10 mouse cellular contexts compared by ENCODE assay signal in genomic region chr2:158094846-158095245, GRCm38 (mm10). TPM values are rescaled to one million over a fixed set of nuclear protein-coding genes. Genes with fewer than 3 reads are reported as not detected.
DNase-seq lines count a peak whose midpoint lies in the region; ATAC-seq lines count a peak whose summit lies in the region.
"Had no signal": no experiment of that assay in that cellular context is flagged by ENCODE, and none has a peak within 500 bp of the region (broad histone marks: within the 10 kb centered on the region; RNA-seq: fewer than 3 reads in every experiment).

No protein-coding gene starts in this region.

- DNase-seq in heart, adult 8-10 months (ENCODE audit: low spot score), result no peak
- DNase-seq in NIH3T3 (ENCODE audit: low read depth), result peak; percentile 51
- peak; percentile 54 for DNase-seq in cerebellum, adult 8-10 months
- peak; percentile 49 for DNase-seq in lung, postnatal 10 days
- no peak for DNase-seq in adrenal gland, postnatal 36 days
- DNase-seq in layer of hippocampus, adult 9-10 months (ENCODE audit: low spot score), result no peak
- DNase-seq: thymus, postnatal 14 days had no signal

- no peak overlapping the region for H3K4me2 ChIP-seq in heart, embryonic 15.5 days
- H3K4me2 ChIP-seq: forebrain, embryonic 15.5 days; liver, embryonic 12.5 days had no signal

- ATAC-seq in heart, embryonic 15.5 days (replicated peaks; ENCODE audit: insufficient number of reproducible peaks, insufficient read depth, low FRiP score, low read depth), result 0 out of 2 replicates have a peak, but pooled peaks have one; percentile 15
- ATAC-seq: forebrain, embryonic 15.5 days; liver, embryonic 12.5 days had no signal

- no peak overlapping the region for H3K4me3 ChIP-seq in heart, embryonic 15.5 days
- H3K4me3 ChIP-seq: forebrain, embryonic 15.5 days; liver, embryonic 12.5 days had no signal

- no peak overlapping the region for H3K27ac ChIP-seq in heart, embryonic 15.5 days
- H3K27ac ChIP-seq: forebrain, embryonic 15.5 days; liver, embryonic 12.5 days had no signal

- peaks cover 29% of the 10 kb centered on the region for H3K4me1 ChIP-seq in heart, embryonic 15.5 days (replicated peaks)
- H3K4me1 ChIP-seq: forebrain, embryonic 15.5 days had no signal

- no peaks in the 10 kb centered on the region for H3K36me3 ChIP-seq in heart, embryonic 15.5 days
- H3K36me3 ChIP-seq: forebrain, embryonic 15.5 days; liver, embryonic 12.5 days had no signal

- H3K27me3 ChIP-seq in heart, embryonic 15.5 days, result no peaks in the 10 kb centered on the region
- H3K27me3 ChIP-seq: forebrain, embryonic 15.5 days had no signal

- WGBS in heart, embryonic 15.5 days, result 51% methylated on average over 5 of the region's 5 CpGs

- no peak overlapping the region for H3K9ac ChIP-seq in heart, embryonic 15.5 days
- H3K9ac ChIP-seq: forebrain, embryonic 15.5 days; liver, embryonic 12.5 days had no signal

- no peaks in the 10 kb centered on the region for H3K9me3 ChIP-seq in heart, embryonic 15.5 days (replicated peaks)
- H3K9me3 ChIP-seq: forebrain, embryonic 15.5 days; liver, embryonic 12.5 days had no signal

RNA-seq across cellular contexts. Expression of gene Tgm2, which starts 51.4 kb away (rescaled TPM):
- polyA plus RNA-seq in heart, embryonic 15.5 days (2015; fragmentation: Nextera tagmentation; extraction: Ambion mirVana), result 208 and 228 TPM in 2 replicates
- 100 to 1,000 TPM; 211 to 296 (median 238) TPM for total RNA-seq in heart, adult 8-10 months (2022)
- total RNA-seq in adrenal gland, postnatal 36 days (2021), result 10 to 100 TPM; 44.6 to 85.9 TPM

Comparison
In these comparisons a context has a peak if more than half of its experiments do, and no peak if none do; other contexts are left out.
1. DNase-seq: peak in NIH3T3 (single experiment), cerebellum, adult 8-10 months (single experiment) and lung, postnatal 10 days (single experiment); none in heart, adult 8-10 months (single experiment), adrenal gland, postnatal 36 days (0 of 2) and layer of hippocampus, adult 9-10 months (single experiment).